Mouse (Mus musculus) myocyte (in vitro differentiated cells): ENCODE data around the gene Tacc2. TPM values are rescaled to one million over a fixed set of nuclear protein-coding genes. Genes with fewer than 3 reads are reported as not detected.

Experiments used
- H3K27me3 ChIP-seq: one replicate; pipeline ENCODE4 v1.6.1; 2011; ENCODE audit not compliant: control insufficient read depth, insufficient read depth, insufficient read length
- H3K36me3 ChIP-seq: one replicate; pipeline ENCODE4 v1.6.1; 2011; ENCODE audit not compliant: control insufficient read depth, insufficient read depth
- H3K4me2 ChIP-seq: one replicate; pipeline ENCODE4 v1.6.1; 2011; ENCODE audit warnings: low read depth, control low read depth
- H3K4me3 ChIP-seq: one replicate; pipeline ENCODE4 v1.5.1; 2011; ENCODE audit warnings: mild to moderate bottlenecking, control low read depth, moderate library complexity
- H3K79me2 ChIP-seq: one replicate; pipeline ENCODE4 v1.6.1; 2011; ENCODE audit not compliant: control insufficient read depth, insufficient read depth
- H3ac ChIP-seq: one replicate; pipeline ENCODE4 v1.6.1; 2011; ENCODE audit not compliant: control insufficient read depth, insufficient read length
- CEBPB ChIP-seq: IDR thresholded peaks from 2 replicates; pipeline ENCODE4 v1.6.1; 2011; ENCODE audit warnings: mild to moderate bottlenecking, moderate library complexity; ENCODE audit not compliant: poor library complexity, insufficient read depth, severe bottlenecking
- E2F4 ChIP-seq: IDR thresholded peaks from one replicate; pipeline ENCODE4 v1.6.1; 2011; ENCODE audit warnings: mild to moderate bottlenecking, control low read depth, moderate library complexity; ENCODE audit not compliant: insufficient read depth
- MAX ChIP-seq: IDR thresholded peaks from one replicate; pipeline ENCODE4 v1.6.1; 2011; ENCODE audit warnings: low read depth, mild to moderate bottlenecking, control low read depth
- MYOD1 ChIP-seq, 3 experiments: IDR thresholded peaks; one replicate each; pipeline ENCODE4 v1.6.1; 2011; ENCODE audit warnings: control low read depth in 2 of 3, low read depth in 2 of 3, mild to moderate bottlenecking in 2 of 3, moderate library complexity in 1 of 3; ENCODE audit not compliant: insufficient read length in 2 of 3, control insufficient read depth in 1 of 3
- MYOG ChIP-seq, 3 experiments: IDR thresholded peaks; one replicate each; pipeline ENCODE4 v1.6.1; 2011; ENCODE audit warnings: control low read depth in 2 of 3, low read depth in 2 of 3, mild to moderate bottlenecking in 2 of 3; ENCODE audit not compliant: insufficient read length in 2 of 3, control insufficient read depth in 1 of 3, insufficient read depth in 1 of 3
- POLR2AphosphoS2 ChIP-seq: IDR thresholded peaks from one replicate; pipeline ENCODE4 v1.6.1; 2011; ENCODE audit warnings: low read depth, control low read depth; ENCODE audit not compliant: insufficient read length
- REST ChIP-seq: IDR thresholded peaks from one replicate; pipeline ENCODE4 v1.6.1; 2011; ENCODE audit warnings: mild to moderate bottlenecking, control low read depth, moderate library complexity; ENCODE audit not compliant: insufficient read depth, insufficient read length
- SRF ChIP-seq: IDR thresholded peaks from one replicate; pipeline ENCODE4 v1.6.1; 2011; ENCODE audit warnings: low read depth; ENCODE audit not compliant: control insufficient read depth, insufficient read length
- TCF12 ChIP-seq: IDR thresholded peaks from one replicate; pipeline ENCODE4 v1.6.1; 2011; ENCODE audit warnings: mild to moderate bottlenecking, control low read depth; ENCODE audit not compliant: poor library complexity, insufficient read depth, severe bottlenecking
- TCF3 ChIP-seq: IDR thresholded peaks from one replicate; pipeline ENCODE4 v1.6.1; 2011; ENCODE audit warnings: low read depth, control low read depth; ENCODE audit not compliant: insufficient read length
- USF1 ChIP-seq: IDR thresholded peaks from one replicate; pipeline ENCODE4 v1.6.1; 2011; ENCODE audit warnings: low read depth, mild to moderate bottlenecking, control low read depth, moderate library complexity
- polyA plus RNA-seq: library from polyadenylated mRNA; unstranded; fragments of >200 nt; fragmentation: generic; extraction: Trizol; gene quantifications from one replicate; pipeline ENCODE4 v1.2.1, GENCODE M21; 2012; ENCODE audit warnings: missing spikeins

Gene Tacc2
- polyA plus RNA-seq, 1 experiment: 61.8 TPM

- H3K4me3 ChIP-seq: no peak overlapping the region
- no peak overlapping the region for H3K4me2 ChIP-seq
- peaks cover 18% of the 10 kb centered on the region for H3K36me3 ChIP-seq
- no peak overlapping the region for H3ac ChIP-seq
- no peak for TF ChIP-seq TCF12
- no peak for TF ChIP-seq E2F4
- TF ChIP-seq REST: no peak
- no peak for TF ChIP-seq POLR2AphosphoS2
- no peak for TF ChIP-seq MAX
- no peak for TF ChIP-seq MYOD1 (IDR thresholded peaks at IDR 0.05; ENCODE audit: control insufficient read depth in 1 of 3, insufficient read length in 2 of 3, low read depth in 2 of 3)
- no peak for TF ChIP-seq SRF
- no peaks in the 10 kb centered on the region for H3K27me3 ChIP-seq
- H3K79me2 ChIP-seq: no peaks in the 10 kb centered on the region
These were observed 186.9 kb downstream of the Tacc2 start for GRCm38 (mm10) chr7:130764160-130764559.

GRCm38 (mm10) chr7:130766411-130767170, 189.4 kb downstream of the Tacc2 start:
- peaks cover 18% of the 10 kb centered on the region for H3K36me3 ChIP-seq
- no peaks in the 10 kb centered on the region for H3K27me3 ChIP-seq
- H3K4me3 ChIP-seq: no peak overlapping the region
- H3K79me2 ChIP-seq: no peaks in the 10 kb centered on the region
- no peak overlapping the region for H3ac ChIP-seq
- H3K4me2 ChIP-seq: no peak overlapping the region
- no peak for TF ChIP-seq POLR2AphosphoS2

- Histone ChIP-seq H3K4me2 (no peak overlapping the region), H3ac (no peak overlapping the region), H3K79me2 (no peaks in the 10 kb centered on the region), H3K27me3 (no peaks in the 10 kb centered on the region), H3K36me3 (peaks cover 18% of the 10 kb centered on the region), H3K4me3 (no peak overlapping the region)
- peak; percentile 13 for TF ChIP-seq POLR2AphosphoS2
- no peak for TF ChIP-seq E2F4
These were observed 190.9 kb downstream of the Tacc2 start for GRCm38 (mm10) chr7:130768151-130768550.

- Histone ChIP-seq H3K79me2 (no peaks in the 10 kb centered on the region), H3K27me3 (no peaks in the 10 kb centered on the region), H3K4me3 (no peak overlapping the region), H3ac (no peak overlapping the region), H3K36me3 (no peaks in the 10 kb centered on the region), H3K4me2 (no peak overlapping the region)
- TF ChIP-seq POLR2AphosphoS2 (no peak), E2F4 (no peak), SRF (no peak), TCF3 (no peak), CEBPB (no peak), REST (no peak), MAX (no peak), MYOG (IDR thresholded peaks at IDR 0.05; ENCODE audit: control insufficient read depth in 1 of 3, insufficient read depth in 1 of 3, insufficient read length in 2 of 3, low read depth in 2 of 3) (no peak), USF1 (no peak), MYOD1 (IDR thresholded peaks at IDR 0.05; ENCODE audit: control insufficient read depth in 1 of 3, insufficient read length in 2 of 3, low read depth in 2 of 3) (no peak)
These were observed 193.5 kb downstream of the Tacc2 start for GRCm38 (mm10) chr7:130770707-130771106.

GRCm38 (mm10) chr7:130773171-130773830, 196.1 kb downstream of the Tacc2 start:
- Histone ChIP-seq H3K4me2 (no peak overlapping the region), H3K27me3 (no peaks in the 10 kb centered on the region), H3K4me3 (no peak overlapping the region), H3K79me2 (no peaks in the 10 kb centered on the region), H3K36me3 (no peaks in the 10 kb centered on the region), H3ac (no peak overlapping the region)
- TF ChIP-seq REST (no peak), TCF3 (no peak), MAX (no peak)
